Comparison of ENCODE assay signal across 8 mouse cellular contexts in the genomic region with DNA sequence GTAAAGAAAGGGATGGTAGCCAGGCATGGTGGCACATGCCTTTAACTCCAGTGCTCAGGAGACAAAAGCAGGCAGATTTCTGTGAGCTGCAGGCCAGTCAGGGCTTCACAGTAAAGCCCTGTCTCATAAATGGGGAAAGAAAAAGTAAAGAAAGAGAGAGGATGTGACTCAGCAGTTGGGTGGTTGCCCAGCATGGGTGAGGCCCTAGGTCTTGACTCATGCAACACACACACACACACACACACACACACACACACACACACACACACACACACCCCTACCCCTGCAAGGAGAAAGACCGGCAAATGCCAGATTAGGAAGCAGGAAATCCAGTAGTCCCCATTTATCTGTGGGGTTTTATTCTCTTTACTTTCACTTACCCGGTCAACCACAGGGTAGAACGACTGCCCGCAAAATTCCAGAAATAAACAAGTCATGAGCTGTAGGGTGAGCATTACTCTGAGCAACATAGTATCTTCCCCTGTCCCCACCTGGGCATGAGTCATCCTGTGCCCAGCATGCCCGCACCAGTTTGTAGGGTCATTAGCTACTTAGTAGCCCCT.
A peak's percentile ranks its signal among the peaks of the same experiment; 100 is the strongest.
DNase-seq lines count a peak whose midpoint lies in the region; ATAC-seq lines count a peak whose summit lies in the region.

No protein-coding gene starts in this region.

- no peak overlapping the region for H3K9ac ChIP-seq in heart, embryonic 12.5 days
- H3K9ac ChIP-seq in hindbrain, embryonic 11.5 days (ENCODE audit: low read depth, low read length): no peak overlapping the region

- no peaks in the 10 kb centered on the region for H3K36me3 ChIP-seq in heart, embryonic 12.5 days
- no peaks in the 10 kb centered on the region for H3K36me3 ChIP-seq in hindbrain, embryonic 11.5 days (ENCODE audit: control insufficient read depth, insufficient read depth, low read length)

- peak; percentile 84 for ATAC-seq in heart, embryonic 12.5 days (ENCODE audit: insufficient number of reproducible peaks, low FRiP score)
- ATAC-seq in megakaryocyte-erythroid progenitor cell, adult 5-6 weeks (replicated peaks; ENCODE audit: low FRiP score, low TSS enrichment, poor library complexity, severe bottlenecking): peak; percentile 50
- no peak for ATAC-seq in hindbrain, embryonic 11.5 days (ENCODE audit: low FRiP score)

- peak; percentile 68 for DNase-seq in layer of hippocampus, adult 11-12 months (ENCODE audit: low spot score)
- DNase-seq in layer of hippocampus, adult 9-10 months (ENCODE audit: low spot score): no peak
- DNase-seq in adrenal gland, postnatal 25 days: peak; percentile 95
- DNase-seq in kidney, postnatal 14 days: peak; percentile 73
- no peak for DNase-seq in hindbrain, embryonic 11.5 days (ENCODE audit: low spot score)
- no peak for DNase-seq in layer of hippocampus, postnatal 25 days (ENCODE audit: extremely low spot score in 1 of 2, low spot score in 1 of 2)

- H3K4me2 ChIP-seq in heart, embryonic 12.5 days: no peak overlapping the region
- no peak overlapping the region for H3K4me2 ChIP-seq in hindbrain, embryonic 11.5 days (replicated peaks; ENCODE audit: low read depth, low read length)

- H3K4me1 ChIP-seq in heart, embryonic 12.5 days (replicated peaks): no peaks in the 10 kb centered on the region
- no peaks in the 10 kb centered on the region for H3K4me1 ChIP-seq in hindbrain, embryonic 11.5 days (replicated peaks; ENCODE audit: control insufficient read depth, insufficient read depth, low read length)

- no peak overlapping the region for H3K4me3 ChIP-seq in heart, embryonic 12.5 days
- no peak overlapping the region for H3K4me3 ChIP-seq in hindbrain, embryonic 11.5 days (ENCODE audit: low read depth, low read length)

- peak overlapping the region; percentile 83 for H3K27ac ChIP-seq in heart, embryonic 12.5 days (ENCODE audit: poor library complexity, severe bottlenecking)
- H3K27ac ChIP-seq in hindbrain, embryonic 11.5 days (ENCODE audit: low read depth, low read length): no peak overlapping the region

- 64% methylated on average over 5 of the region's 5 CpGs for WGBS in heart, embryonic 12.5 days
- WGBS in hindbrain, embryonic 11.5 days: 89% methylated on average over 5 of the region's 5 CpGs

- no peaks in the 10 kb centered on the region for H3K9me3 ChIP-seq in heart, embryonic 12.5 days (replicated peaks)
- no peaks in the 10 kb centered on the region for H3K9me3 ChIP-seq in hindbrain, embryonic 11.5 days (ENCODE audit: control insufficient read depth, low read length)

- no peaks in the 10 kb centered on the region for H3K27me3 ChIP-seq in heart, embryonic 12.5 days (replicated peaks)
- no peaks in the 10 kb centered on the region for H3K27me3 ChIP-seq in hindbrain, embryonic 11.5 days (ENCODE audit: control insufficient read depth, insufficient read depth, low read length)

Comparison
In these comparisons a context has a peak if more than half of its experiments do, and no peak if none do; other contexts are left out.
1. DNase-seq: peak in layer of hippocampus, adult 11-12 months (single experiment), adrenal gland, postnatal 25 days (single experiment) and kidney, postnatal 14 days (single experiment); none in layer of hippocampus, adult 9-10 months (single experiment), hindbrain, embryonic 11.5 days (single experiment) and layer of hippocampus, postnatal 25 days (0 of 2).